Mouse (Mus musculus) cerebellum, postnatal 10 days (tissue): ENCODE measurements around the gene Mtmr10.

Experiments used
- DNase-seq, 2 experiments: peaks; one replicate each; pipeline ENCODE4 v3.0.0; 2021; ENCODE audit warnings: mixed read lengths in 2 of 2

Mtmr10 gene

GRCm38 (mm10) chr7:64287414-64288091 lies at the start of gene Mtmr10:
TSS of gene Mtmr10 (plus strand) at chr7:64287653.
- DNase-seq, result peak; percentile 99

GRCm38 (mm10) chr7:64237747-64238146 lies 49.7 kb upstream of the Mtmr10 start:
- DNase-seq, result no peak

- DNase-seq, result no peak
These were observed 48.9 kb upstream of the Mtmr10 start for GRCm38 (mm10) chr7:64238410-64239086.

- DNase-seq, result peak; percentile 34 to 38
These were observed 48.2 kb upstream of the Mtmr10 start for GRCm38 (mm10) chr7:64239138-64239805.

- DNase-seq, result peak; percentile 79 to 80
These were observed 47.6 kb upstream of the Mtmr10 start for GRCm38 (mm10) chr7:64239806-64240315.

GRCm38 (mm10) chr7:64242424-64242823 lies 45.0 kb upstream of the Mtmr10 start:
- no peak for DNase-seq

GRCm38 (mm10) chr7:64244371-64244770 lies 43.1 kb upstream of the Mtmr10 start:
- no peak for DNase-seq

- DNase-seq, result no peak
These were observed 40.7 kb upstream of the Mtmr10 start for GRCm38 (mm10) chr7:64246713-64247112.

GRCm38 (mm10) chr7:64248352-64248751 lies 39.1 kb upstream of the Mtmr10 start:
- DNase-seq, result no peak

GRCm38 (mm10) chr7:64249715-64250114 lies 37.7 kb upstream of the Mtmr10 start:
- DNase-seq, result no peak

GRCm38 (mm10) chr7:64250417-64250816 lies 37.0 kb upstream of the Mtmr10 start:
- DNase-seq, result no peak

GRCm38 (mm10) chr7:64253736-64254135 lies 33.7 kb upstream of the Mtmr10 start:
- no peak for DNase-seq

GRCm38 (mm10) chr7:64265502-64266279 lies 21.8 kb upstream of the Mtmr10 start:
- DNase-seq, result no peak

GRCm38 (mm10) chr7:64266587-64266986 lies 20.9 kb upstream of the Mtmr10 start:
- no peak for DNase-seq

- DNase-seq, result no peak
These were observed 15.5 kb upstream of the Mtmr10 start for GRCm38 (mm10) chr7:64271926-64272325.

- peak in 1 of 2 experiments; percentile 24 for DNase-seq
These were observed 11.9 kb upstream of the Mtmr10 start for GRCm38 (mm10) chr7:64275518-64275917.

- DNase-seq, result no peak
These were observed 10.5 kb upstream of the Mtmr10 start for GRCm38 (mm10) chr7:64276921-64277320.

GRCm38 (mm10) chr7:64278526-64278925 lies 8.9 kb upstream of the Mtmr10 start:
- no peak for DNase-seq

- DNase-seq, result no peak
These were observed 7.9 kb upstream of the Mtmr10 start for GRCm38 (mm10) chr7:64279548-64279947.

- no peak for DNase-seq
These were observed 887 bp upstream of the Mtmr10 start for GRCm38 (mm10) chr7:64286566-64286965.

- DNase-seq, result no peak
These were observed 2.0 kb downstream of the Mtmr10 start for GRCm38 (mm10) chr7:64289416-64289815.

GRCm38 (mm10) chr7:64290431-64290830 lies 3.0 kb downstream of the Mtmr10 start:
- DNase-seq, result no peak

- peak; percentile 27 to 39 for DNase-seq
These were observed 4.3 kb downstream of the Mtmr10 start for GRCm38 (mm10) chr7:64291722-64292121.
